Mouse (Mus musculus): ENCODE measurements at regions not wholly inside any gene's neighbourhood (a gene's known extent, or its start where the extent isn't known, plus 50 kb on each side); places are given as distances from the start of the nearest gene placed in this dataset.

DNA sequence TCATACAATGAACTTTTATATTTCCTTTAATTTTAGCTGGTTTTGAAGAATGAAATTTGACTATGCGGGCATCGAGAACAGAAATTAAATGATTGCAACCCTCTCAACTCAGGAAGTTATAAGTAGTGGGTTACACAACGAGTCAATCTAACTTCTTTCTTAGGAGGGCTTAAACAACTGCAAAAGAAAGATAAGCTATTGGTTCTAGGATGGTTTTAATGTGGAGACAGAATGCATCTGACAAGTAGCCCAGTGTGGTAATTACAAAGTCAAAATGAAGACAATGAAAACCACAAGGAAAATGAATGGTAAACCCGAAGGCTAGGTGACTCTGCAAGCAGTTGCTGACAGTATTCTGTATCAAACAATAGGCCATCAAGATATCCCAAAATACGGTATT lies 598.0 kb upstream of the Arid1b start:
- no peak for DNase-seq (ENCODE audit: extremely low spot score, low read depth, low spot score)

DNA sequence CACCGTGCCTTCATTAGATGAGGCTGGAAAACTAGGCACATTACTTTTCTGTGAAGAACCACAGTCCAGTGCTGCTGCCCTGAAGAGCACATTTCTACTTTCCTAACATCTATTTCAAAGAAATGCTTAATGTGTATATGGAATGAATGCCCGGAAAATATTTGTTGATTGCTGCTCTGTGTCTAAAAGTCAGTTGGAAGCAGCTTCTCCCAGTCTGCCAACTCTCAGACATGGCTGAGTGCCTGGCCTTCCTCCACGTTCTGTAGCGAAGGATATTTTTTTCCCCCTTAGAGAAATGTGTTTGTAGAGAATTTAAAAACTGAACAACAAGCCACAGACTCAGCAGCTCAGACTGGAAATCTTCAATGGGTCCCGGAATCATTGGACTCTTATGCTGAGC lies 576.4 kb upstream of the Arid1b start:
- no peak for DNase-seq (ENCODE audit: extremely low spot score, low read depth, low spot score)

DNA sequence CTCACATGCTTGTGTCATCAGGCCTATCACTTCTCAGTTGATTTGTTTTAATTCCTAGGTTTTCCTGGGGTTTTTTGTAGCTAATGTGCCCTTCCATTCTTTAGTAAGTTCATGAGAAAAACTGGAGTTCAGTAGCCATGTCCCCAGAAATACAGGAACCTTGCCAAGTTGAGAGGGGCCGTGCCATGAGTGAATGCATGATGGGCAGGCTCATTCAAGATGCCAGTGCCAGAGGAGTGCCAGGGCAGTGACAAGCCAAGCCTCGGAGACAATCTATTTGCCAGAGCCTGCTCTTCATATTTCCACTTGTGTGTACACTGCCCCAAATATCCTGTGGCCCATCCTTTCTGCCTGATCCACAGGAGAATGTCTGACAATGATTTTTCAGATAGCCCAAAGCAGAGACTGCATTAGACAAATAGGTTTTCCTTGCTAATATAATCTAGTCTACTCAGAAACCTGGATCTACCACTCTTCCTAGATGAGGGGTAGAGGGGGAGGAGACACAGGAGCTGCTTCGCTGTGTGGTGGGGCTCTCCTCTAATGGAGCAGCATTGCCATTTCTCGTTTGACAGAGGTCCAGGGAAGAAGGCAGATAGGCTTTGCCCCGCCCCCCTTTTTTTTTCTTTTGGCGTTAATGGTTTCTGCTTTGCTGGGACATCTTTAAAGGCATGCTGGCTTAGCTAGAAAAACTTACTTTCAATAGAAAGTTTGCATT lies 569.5 kb upstream of the Arid1b start:
- DNase-seq (ENCODE audit: extremely low spot score, low read depth, low spot score), result no peak

DNA sequence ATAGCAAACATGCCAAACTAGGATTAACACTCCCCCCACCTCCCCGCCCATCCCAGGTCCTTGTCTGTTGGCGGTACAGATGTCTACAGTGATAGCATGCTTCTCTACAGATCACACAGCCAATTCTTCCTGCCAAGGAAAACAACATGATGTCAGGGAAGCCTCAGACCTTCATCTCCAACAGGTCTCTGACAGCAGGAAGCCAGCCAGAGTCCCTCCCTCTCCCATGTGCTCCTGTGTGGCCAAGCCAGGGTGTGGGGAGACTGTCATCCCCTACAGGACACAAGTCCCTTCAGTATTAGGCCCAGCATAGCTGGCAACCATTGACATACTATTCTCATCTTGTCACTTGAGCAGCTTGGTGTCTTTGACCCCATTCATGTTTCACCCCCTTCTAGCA lies 568.8 kb upstream of the Arid1b start:
- DNase-seq (ENCODE audit: extremely low spot score, low read depth, low spot score), result no peak

DNA sequence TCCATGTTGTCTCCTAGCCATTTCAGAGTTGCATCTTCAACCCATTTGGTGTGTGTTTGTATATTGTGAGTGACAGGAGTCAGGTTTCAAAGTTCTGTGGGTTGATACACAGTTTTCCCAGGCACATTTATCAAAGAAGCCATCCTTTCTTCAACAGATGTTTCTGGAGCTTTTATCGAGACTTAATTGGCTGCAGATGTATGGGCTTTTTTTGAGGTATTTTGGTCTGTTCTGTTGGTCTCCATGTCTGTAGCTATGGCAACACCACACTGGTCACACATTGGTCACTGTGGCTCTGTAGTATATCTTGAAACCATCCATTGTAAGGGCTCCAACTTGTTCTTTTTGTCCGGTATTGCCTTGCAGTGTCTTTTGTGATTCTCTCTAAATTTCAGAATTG lies 565.1 kb upstream of the Arid1b start:
- DNase-seq (ENCODE audit: extremely low spot score, low read depth, low spot score), result peak; percentile 18

DNA sequence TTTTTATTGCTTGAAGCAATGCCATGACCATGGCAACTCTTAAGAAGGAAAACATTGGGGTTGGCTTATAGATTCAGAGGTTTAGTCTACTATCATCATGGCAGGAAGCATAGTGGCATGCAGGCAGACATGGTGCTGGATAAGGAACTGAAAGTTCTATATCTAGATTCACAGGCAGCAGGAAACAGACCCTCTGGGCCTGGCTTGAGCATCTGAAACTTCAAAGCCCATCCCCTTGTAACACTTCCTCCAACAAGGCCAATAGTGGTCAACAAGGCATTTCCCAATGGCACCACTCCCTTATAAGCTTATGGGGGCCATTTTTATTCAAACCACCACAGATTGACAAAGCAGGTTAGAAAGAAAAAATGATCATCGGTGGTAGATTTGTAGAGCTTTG lies 548.5 kb upstream of the Arid1b start:
- DNase-seq (ENCODE audit: extremely low spot score, low read depth, low spot score), result no peak

DNA sequence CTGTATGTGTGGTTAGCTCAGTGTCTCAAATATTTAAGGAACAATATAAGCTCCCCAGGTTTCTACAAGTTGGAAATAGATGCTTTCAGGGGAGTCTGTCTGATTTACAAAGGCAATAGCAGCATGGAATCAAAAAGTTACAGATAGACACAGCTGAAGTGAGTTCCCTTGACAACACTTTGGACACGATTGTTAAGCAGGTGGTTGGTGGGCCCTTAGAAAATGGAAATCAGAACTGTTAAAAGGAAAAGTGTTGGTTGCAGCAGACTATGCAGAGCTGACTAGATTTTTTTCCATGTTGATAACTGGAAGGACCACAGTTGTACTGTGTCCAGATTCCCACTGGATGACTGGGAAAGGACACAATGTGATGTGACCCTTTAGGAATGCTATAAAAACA lies 536.6 kb upstream of the Arid1b start:
- no peak for DNase-seq (ENCODE audit: extremely low spot score, low read depth, low spot score)

DNA sequence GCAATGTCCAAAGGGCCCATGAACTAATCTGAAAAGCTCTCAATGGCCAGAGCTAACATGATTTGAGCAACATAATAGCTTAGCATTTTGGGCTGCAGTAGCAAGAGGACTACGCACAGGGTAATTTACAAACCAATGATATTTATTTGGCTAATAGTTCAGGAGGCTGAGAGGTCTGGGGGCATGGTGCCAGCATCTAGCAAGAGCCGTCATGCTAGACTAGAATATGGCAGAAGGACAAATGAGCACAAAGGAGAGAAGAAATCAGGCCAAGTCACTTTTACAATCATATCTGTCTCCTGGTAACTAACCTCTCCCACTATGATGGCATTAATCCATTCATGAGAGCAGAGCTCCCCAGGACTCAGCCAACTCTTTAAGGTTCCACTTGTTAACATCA lies 532.6 kb upstream of the Arid1b start:
- no peak for DNase-seq (ENCODE audit: extremely low spot score, low read depth, low spot score)

DNA sequence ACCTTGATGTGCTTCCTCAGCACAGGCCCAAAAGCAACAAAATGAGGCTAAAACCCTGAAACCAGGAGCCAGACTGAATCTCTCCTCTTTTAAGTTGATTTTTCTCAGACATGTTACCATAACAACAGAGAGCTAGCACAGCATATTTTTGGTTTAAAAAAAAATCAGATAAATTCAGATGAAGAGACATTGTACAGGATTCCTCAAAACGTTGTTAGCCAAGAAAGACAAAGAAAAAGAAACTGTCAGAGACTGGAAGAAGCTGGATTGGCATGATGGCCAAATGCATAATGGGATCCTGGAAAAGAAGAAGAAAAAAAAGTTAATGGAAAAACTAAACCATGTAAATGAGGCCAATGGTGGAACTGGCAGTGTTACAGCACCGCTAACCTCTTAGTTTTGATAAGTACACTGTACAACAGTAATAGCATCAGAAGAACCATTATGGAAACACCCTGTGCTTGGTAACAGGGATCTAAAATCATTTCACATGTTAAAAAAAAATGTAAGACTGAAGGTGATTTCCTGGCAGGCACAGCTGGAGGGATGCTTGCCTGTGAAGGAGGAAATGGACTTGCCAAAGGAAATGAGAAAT lies 529.7 kb upstream of the Arid1b start:
- no peak for DNase-seq (ENCODE audit: extremely low spot score, low read depth, low spot score)

DNA sequence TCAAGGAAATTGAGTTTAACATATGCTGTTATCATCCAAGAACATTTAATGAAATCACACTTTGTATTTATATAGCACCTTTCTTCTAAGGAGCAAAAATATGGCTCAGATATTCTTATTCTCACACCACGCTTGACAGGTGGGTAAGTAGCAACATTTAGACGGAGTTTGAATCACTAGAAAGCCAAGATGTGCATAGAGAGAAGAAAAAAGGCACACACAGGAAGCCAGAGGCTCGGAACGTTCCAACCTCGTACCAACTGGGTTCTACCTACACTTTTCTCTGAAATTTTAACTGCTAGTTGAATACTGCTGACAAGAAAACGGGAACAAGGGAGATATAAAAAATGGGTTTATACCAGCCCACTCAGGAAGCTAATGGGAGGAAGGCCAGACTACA lies 528.4 kb upstream of the Arid1b start:
- no peak for DNase-seq (ENCODE audit: extremely low spot score, low read depth, low spot score)

DNA sequence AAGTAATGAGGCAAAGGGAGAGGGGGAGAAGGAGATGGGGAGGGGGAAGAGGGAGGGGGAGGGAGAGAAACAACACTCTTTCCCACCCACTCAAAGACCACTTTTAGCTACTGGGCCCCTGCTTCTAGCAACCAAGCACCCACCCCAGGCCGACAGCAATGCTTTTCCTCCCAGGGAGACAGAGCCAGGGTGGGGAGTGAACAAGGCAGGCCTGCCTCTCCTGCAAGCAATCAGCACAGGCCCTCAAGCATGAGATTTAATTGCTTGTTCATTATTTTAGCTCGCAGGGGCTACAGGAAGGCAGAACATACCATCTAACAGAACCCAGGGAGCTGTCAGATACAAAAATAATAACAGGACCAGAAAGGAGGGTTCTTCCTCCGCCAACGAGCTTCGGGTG lies 521.7 kb upstream of the Arid1b start:
- no peak for DNase-seq (ENCODE audit: extremely low spot score, low read depth, low spot score)

DNA sequence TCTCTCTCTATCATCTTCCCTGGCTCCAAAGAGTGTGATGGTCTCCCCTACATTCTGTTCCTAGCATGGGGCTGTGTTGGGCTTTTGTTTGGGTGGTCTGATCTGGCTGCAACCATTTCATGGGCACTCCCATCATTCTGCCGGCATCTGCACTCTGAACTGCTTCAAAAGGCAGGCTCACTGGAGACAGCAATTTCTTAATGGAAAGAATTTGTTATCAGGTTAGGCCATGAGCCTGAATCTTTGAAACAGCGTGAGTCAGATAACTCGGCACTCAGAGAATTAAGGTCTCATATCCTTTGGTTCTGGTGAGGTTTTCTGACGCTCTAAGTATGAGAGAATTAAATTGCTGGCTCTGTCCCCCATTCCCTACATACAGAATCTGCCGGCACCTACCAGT lies 519.8 kb upstream of the Arid1b start:
- DNase-seq (ENCODE audit: extremely low spot score, low read depth, low spot score), result no peak

DNA sequence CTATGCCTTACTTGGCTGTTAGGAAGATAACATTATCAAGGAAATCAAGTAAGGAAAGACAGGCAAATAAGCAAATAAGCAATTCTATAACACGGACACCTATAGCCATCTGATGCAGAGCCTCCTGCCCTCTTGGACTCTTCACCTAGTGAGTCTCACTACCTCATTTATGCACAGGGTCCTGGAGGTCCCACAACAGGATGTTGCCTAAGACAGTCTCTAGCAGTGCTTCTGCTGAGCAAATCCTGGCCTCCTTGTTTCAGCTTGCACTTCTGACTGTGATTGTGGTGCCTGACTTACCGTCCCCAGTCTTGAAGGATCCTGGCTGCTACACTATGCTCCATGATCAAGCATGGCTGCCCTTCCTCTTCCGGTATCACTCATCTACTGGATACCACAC lies 518.5 kb upstream of the Arid1b start:
- DNase-seq (ENCODE audit: extremely low spot score, low read depth, low spot score), result no peak

DNA sequence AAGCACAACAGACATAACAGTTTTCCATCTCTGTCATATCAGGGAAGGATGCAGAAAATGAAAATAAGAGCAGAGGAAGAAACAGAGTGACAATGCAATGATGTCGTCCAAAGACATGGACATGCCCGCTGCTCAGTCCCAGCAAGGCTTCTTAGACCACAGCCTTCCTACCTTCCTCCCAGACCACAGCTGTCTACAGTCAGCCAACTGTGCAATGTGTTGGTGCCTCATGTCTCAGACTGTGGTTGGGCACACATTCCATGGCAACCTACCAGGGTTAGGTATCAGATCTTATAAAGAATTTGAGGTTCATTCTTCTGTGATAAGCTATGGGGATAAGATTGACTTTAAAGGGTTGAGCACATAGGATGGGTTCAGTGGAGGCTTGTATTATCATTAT lies 499.7 kb upstream of the Arid1b start:
- no peak for DNase-seq (ENCODE audit: extremely low spot score, low read depth, low spot score)

DNA sequence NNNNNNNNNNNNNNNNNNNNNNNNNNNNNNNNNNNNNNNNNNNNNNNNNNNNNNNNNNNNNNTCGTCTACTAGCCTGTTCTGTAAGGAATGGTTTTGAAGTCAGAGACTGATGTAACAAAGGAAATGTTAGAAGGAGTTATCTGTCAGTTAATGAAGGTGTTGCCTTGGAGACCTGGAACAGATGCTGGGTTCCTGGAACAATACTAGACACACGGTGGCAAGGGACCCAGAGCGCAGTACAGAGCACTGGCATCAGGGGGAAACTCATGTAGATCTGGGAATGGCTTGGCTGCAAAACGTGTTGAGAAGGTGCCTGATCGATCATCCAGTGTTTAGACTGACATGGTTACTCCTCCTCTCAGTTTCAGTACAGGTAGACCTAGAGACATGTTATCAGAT lies 493.6 kb upstream of the Arid1b start:
- no peak for DNase-seq (ENCODE audit: extremely low spot score, low read depth, low spot score)

DNA sequence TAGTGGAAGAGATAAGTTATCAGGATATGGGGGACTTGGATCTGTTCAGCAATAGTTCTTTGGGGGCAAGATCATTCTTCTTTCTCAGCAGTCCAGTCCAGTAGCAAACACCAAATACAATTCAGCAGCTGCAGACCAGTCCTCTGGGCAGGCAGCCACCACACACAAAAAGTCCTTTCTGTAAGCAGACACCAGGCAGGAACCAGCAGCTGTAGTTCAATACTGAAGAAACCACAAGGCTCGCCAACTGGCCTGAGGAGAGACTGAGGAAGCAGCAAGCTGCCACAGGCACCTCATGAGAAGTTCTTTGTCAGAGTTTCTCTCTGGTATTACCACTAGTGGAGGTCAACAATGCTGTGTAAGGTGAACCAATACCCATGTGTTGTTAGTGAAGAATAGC lies 493.1 kb upstream of the Arid1b start:
- no peak for DNase-seq (ENCODE audit: extremely low spot score, low read depth, low spot score)

DNA sequence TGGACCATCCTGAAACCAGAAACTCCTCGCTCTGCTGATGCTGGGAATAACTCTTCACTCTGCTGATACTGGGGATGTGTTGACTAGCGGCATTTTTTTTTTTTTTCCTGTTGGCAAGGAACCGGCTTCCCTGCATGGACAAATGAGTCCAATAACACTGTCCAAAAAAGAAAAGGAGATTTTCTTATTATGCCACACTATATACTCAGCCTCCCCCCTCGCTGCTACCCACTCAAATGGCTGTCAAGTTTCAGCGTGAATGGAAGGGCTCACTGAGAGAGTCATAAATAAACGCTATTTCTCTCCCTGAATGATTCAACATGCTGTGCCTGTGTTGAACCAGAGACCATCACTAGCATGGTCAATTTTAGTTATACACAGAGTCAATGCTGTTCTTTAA lies 489.2 kb upstream of the Arid1b start:
- DNase-seq (ENCODE audit: extremely low spot score, low read depth, low spot score), result no peak

DNA sequence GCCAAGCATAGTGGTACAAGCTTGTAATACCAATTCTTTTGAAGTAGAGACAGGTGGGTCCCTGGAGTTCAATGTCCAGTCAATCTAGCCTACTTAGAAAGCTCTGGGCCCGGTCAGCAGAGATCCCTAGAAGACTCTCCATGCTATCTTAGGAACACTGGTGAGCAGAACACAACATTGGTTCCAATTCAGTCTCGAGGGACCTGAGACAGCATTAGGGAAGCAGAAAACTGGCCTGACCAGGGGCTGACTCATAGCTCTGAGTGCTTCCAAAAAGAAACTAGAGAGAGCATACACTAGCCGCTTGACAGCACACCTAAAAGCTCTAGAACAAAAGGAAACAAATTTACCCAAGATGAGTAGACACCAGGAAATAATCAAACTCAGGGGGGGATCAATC lies 484.6 kb upstream of the Arid1b start:
- DNase-seq (ENCODE audit: extremely low spot score, low read depth, low spot score), result no peak

DNA sequence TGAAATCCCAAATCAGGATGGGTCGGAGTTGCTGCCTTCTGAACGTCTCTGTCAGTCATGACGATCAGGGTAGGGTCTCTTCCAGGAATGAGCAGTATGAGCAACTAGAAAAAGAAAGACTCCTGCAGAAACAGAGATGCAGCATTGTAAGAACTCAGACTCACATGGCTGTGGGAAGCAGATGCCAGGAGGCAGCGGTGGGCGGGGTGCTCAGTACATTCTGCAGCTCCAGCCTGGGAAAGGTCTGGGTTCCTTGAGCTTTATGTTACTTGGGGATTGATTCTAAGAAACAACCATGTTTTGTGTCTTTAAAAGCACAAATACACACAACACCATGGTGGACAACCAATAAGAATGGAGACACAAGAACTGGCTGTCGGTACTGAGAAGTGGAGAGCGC lies 478.0 kb upstream of the Arid1b start:
- DNase-seq (ENCODE audit: extremely low spot score, low read depth, low spot score), result no peak

DNA sequence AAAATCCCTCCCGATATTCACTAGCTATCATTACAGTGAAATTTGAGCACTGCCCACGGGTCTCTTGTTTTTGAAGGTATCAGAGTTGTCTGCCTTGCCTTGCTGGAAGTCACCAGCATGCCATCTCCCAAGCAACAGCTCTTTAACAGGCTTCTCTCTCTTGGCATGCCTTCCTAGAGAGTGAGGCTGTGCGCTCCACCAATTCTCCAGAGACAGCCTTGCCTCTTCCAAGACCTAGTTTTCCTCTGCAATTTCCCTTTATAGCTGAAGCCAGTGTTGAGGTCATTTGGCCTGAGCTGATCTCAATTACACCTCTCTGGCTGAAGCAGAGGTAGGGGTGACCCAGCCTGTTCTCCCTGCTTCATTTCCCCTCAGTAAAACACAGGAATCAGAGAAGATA lies 477.3 kb upstream of the Arid1b start:
- DNase-seq (ENCODE audit: extremely low spot score, low read depth, low spot score), result no peak

DNA sequence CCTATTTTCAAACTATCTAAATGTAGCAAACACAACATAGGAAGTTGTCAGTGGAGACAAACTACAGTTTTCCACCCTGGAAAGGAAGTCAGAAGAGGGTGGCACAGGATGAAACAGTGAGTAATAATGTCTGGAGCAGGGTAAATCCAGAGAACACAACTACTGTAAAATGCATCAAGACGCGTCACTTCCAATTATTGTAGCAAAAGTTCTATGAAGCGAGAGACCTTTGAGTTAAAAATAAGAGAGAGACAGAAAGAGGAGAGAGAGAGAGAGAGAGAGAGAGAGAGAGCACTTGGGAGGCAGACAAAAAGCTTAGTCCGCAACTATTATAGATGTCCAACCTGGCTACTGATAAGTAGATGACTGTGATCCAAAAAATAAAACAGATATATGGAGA lies 473.1 kb upstream of the Arid1b start:
- DNase-seq (ENCODE audit: extremely low spot score, low read depth, low spot score), result no peak

DNA sequence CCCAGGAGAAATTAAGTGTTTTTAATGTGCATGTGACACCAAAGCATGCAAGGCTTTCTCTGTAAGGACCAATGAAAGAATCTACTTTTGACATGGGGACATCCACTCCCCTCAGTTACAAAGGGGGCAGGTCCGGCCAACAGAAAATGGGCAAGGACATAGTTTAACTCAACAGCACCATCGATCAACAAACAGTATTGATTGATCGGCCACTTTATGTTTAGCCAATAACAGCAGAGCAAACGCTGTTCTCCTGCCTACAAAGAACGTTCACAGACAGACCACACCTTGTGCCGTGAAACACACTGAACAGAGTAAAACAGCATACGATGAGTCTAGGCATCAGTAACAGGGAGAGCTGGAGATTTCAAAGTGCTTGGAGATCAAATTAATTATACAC lies 467.7 kb upstream of the Arid1b start:
- no peak for DNase-seq (ENCODE audit: extremely low spot score, low read depth, low spot score)

DNA sequence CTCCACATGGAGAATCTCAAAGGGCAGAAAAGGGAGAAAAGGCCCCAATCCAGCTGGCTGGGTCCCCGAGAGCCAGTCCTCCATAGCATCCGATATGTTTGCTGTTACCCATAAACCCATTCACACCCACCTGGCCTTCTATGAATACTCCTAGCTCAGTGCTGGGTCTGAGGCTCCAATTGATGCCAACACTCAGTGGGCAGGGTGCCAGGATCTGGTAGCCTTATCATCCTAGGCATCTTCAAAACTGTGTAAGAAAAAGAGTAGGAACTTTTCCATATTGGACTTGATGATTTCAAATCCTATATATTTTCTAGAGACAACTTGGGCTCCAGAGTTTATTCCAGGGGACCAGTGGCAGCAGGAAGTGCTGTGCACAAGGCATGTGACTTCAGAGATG lies 462.0 kb upstream of the Arid1b start:
- no peak for DNase-seq (ENCODE audit: extremely low spot score, low read depth, low spot score)

Data from hindlimb bud, embryonic 11.5 days (tissue).